Mouse (Mus musculus): ENCODE measurements at regions not wholly inside any gene's neighbourhood (a gene's known extent, or its start where the extent isn't known, plus 50 kb on each side); places are given as distances from the start of the nearest gene placed in this dataset.

DNA sequence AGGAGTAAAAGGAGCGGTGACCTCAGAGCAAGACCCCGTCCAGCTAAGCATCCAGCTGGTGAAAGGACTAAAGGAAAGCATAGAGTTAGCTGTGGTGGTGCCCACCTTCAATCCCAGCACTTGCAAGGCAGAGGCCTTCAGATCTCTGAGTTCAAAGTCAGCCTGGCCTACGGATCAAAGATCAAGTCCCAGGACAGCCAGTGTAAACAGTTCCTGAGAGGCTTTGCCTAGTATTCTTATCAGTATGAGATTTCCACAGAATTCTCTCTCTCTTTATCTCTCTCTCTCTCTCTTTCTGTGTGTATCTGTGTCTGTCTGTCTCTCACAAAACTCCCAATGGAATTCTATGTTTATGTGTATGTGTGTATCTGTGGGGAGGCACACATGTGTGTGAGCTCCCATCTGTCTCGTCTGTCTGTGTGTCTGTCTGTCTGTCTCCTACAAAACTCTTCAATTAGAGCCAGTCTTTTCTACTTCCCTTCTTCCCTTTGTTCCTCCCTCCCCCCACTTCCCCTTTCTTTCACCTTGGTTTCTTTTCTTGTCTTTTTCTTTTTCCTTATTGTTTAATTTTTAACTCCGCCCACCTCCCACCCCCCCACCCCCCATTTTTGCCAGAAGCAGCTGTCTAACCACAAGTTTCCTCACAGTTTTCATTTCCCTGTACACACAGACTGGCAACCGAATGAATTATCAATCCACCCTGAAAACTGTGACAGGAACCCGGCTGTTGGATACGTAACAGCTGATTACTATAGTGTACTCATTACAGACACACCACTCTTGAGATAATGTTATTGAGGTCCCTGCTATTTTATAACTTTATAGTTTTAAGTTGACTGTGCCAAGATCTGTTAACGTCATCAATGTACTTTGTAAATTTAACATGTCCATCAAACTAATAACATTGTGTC is 67.3 kb upstream of the Fam3c start:
- Histone ChIP-seq H3K4me2 (replicated peaks) (no peak overlapping the region), H3K4me1 (no peaks in the 10 kb centered on the region), H3K9ac (no peak overlapping the region), H3K27ac (no peak overlapping the region), H3K27me3 (replicated peaks) (no peaks in the 10 kb centered on the region), H3K9me3 (no peaks in the 10 kb centered on the region), H3K36me3 (no peaks in the 10 kb centered on the region), H3K4me3 (no peak overlapping the region)
- ATAC-seq (ENCODE audit: low FRiP score, low read depth) = no peak
- 87% methylated on average over 9 of the region's 9 CpGs for WGBS

DNA sequence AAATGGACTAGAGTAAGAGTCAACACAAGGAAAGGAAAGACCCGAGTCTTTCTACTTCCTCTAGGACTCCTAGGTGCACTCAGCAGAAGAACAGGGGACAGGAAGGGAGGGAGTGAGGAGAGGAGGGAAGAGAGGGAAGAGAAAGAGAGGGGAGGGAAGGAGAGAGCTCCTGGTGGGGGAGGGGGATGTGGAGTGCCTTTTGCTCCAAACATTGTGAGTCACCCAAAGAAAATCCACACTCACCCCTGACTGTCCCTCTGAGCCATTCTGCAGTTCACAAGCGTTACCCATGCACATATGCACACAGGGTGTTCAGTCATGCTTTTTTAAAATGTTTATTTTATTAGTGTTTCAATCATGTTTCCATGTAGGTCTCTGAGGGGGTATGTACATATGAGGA is 65.5 kb upstream of the Fam3c start:
- no peaks in the 10 kb centered on the region for H3K4me1 ChIP-seq
- H3K27me3 ChIP-seq (replicated peaks) = no peaks in the 10 kb centered on the region
- H3K36me3 ChIP-seq = no peaks in the 10 kb centered on the region
- H3K27ac ChIP-seq = no peak overlapping the region
- no peak overlapping the region for H3K4me2 ChIP-seq (replicated peaks)
- ATAC-seq (ENCODE audit: low FRiP score, low read depth) = no peak
- 68% methylated on average over 2 of the region's 2 CpGs for WGBS
- H3K4me3 ChIP-seq = no peak overlapping the region
- H3K9me3 ChIP-seq = no peaks in the 10 kb centered on the region
- no peak overlapping the region for H3K9ac ChIP-seq

DNA sequence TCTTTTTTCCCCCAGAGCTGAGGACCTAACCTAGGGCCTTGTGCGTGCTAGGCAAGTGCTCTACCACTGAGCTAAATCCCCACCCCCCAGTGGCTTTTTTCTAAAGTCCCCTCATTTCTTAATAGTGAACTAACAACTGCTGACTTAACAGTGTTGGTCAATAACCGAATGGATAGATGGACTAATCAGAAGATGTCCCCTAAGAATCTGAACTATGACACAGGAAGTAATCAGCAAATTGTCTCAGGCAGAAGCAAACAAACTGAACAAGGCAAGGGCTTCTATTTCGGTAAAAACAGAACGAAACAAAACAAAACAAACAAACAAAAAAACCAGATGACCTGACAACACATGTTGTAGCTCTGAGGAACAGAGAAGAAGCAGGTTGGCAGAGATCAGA is 62.2 kb upstream of the Fam3c start:
- Histone ChIP-seq H3K4me1 (no peaks in the 10 kb centered on the region), H3K9ac (no peak overlapping the region), H3K4me2 (replicated peaks) (no peak overlapping the region), H3K4me3 (no peak overlapping the region), H3K27me3 (replicated peaks) (no peaks in the 10 kb centered on the region), H3K36me3 (no peaks in the 10 kb centered on the region), H3K9me3 (no peaks in the 10 kb centered on the region), H3K27ac (no peak overlapping the region)
- 80% methylated on average over 4 of the region's 4 CpGs for WGBS
- no peak for ATAC-seq (ENCODE audit: low FRiP score, low read depth)

DNA sequence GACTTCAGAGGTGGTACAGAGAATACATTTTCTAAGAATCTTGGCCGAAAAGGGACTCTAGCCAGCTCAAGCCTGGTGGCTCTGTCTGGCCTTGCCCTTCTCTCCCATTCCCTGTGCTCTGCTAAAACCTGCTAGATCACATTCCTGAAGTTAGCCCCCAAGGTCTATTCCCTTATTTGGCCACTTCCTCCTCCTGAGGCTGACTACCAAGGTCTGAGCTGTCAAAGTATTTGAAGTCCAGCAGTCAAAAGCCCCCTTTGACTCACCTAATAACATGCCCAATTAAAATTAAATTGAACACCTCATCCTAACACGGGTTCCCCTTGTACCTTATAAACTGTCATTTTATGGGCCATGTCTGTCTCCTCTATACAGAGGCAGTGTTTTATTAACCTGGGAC is 61.1 kb upstream of the Fam3c start:
- H3K9ac ChIP-seq = no peak overlapping the region
- H3K27me3 ChIP-seq (replicated peaks) = no peaks in the 10 kb centered on the region
- no peak for ATAC-seq (ENCODE audit: low FRiP score, low read depth)
- H3K9me3 ChIP-seq = no peaks in the 10 kb centered on the region
- no peak overlapping the region for H3K4me2 ChIP-seq (replicated peaks)
- H3K4me1 ChIP-seq = no peaks in the 10 kb centered on the region
- H3K36me3 ChIP-seq = no peaks in the 10 kb centered on the region
- WGBS = 44% methylated on average over 2 of the region's 2 CpGs
- H3K4me3 ChIP-seq = no peak overlapping the region
- no peak overlapping the region for H3K27ac ChIP-seq

DNA sequence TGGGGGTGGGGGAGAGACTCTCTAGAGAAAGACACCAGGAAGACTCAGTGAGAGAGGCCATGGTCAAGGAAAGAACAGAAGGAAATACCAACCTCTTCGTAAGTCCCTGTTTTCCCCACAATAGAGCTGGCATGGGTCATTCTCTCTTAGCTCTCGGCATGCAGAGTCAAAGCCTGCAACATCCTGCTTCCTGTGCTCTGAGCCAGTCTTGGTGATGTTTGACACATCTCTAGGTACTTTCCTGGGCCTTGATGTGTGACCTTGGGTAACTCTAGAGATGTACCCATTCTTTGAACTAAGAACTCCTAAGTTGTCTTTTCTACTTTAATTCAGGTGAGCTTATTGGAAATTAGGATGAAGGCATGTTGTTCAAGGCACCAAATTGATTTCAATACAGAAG is 55.8 kb upstream of the Fam3c start:
- Histone ChIP-seq H3K4me1 (no peaks in the 10 kb centered on the region), H3K36me3 (no peaks in the 10 kb centered on the region), H3K27ac (no peak overlapping the region), H3K4me2 (replicated peaks) (no peak overlapping the region), H3K9me3 (no peaks in the 10 kb centered on the region), H3K9ac (no peak overlapping the region), H3K4me3 (no peak overlapping the region), H3K27me3 (replicated peaks) (no peaks in the 10 kb centered on the region)
- no peak for ATAC-seq (ENCODE audit: low FRiP score, low read depth)
- 80% methylated on average over 2 of the region's 2 CpGs for WGBS

DNA sequence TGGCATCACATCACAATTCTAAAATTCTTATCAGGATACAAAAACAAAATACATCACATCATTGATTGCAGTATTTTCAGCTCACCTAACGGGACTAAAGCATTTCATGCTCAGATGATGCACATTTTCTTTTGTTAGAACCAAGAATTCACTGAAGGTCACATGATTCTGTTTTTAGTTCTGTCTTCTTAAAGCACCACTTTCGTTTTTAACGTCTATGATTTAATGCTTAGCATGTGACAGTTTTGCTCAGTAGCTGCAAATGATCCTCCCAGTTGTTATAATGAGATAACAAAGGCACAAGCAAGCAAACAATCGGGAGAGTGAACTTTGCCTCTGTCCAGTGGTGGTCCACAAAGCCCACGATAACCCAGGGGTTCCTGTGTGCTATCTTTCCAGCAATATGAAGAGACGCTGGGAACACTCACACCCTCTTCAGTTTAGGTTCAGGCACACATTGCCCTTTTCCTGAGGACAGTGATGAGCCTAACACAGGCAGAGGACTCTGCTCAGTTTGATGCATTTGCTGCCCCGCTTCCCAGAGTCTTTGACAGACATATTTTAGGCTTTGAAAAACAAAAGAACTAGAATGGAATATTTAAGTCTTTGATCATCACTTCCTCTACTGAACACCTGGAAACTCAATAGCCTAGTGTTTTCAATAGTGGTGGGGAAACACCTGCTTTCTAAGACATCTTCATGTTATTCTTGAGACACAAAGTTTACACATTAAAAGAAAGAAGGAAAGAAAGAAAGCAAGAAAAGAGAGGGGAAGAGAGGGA is 53.0 kb upstream of the Fam3c start:
- WGBS = 70% methylated on average over 7 of the region's 7 CpGs
- no peak overlapping the region for H3K9ac ChIP-seq
- H3K4me1 ChIP-seq = no peaks in the 10 kb centered on the region

More for the DNA sequence above, 53.0 kb upstream of the Fam3c start:
- Histone ChIP-seq H3K27me3 (replicated peaks) (no peaks in the 10 kb centered on the region), H3K4me3 (no peak overlapping the region), H3K4me2 (replicated peaks) (no peak overlapping the region), H3K36me3 (no peaks in the 10 kb centered on the region), H3K9me3 (no peaks in the 10 kb centered on the region), H3K27ac (no peak overlapping the region)
- ATAC-seq (ENCODE audit: low FRiP score, low read depth) = no peak
